Mouse (Mus musculus) liver (tissue): ENCODE data around the gene Gtpbp1.

ENCODE experiments used
- DNase-seq: peaks from one replicate; pipeline ENCODE4 v3.0.0-alpha.2; 2020; ENCODE audit warnings: mixed read lengths

Gene Gtpbp1

DNA sequence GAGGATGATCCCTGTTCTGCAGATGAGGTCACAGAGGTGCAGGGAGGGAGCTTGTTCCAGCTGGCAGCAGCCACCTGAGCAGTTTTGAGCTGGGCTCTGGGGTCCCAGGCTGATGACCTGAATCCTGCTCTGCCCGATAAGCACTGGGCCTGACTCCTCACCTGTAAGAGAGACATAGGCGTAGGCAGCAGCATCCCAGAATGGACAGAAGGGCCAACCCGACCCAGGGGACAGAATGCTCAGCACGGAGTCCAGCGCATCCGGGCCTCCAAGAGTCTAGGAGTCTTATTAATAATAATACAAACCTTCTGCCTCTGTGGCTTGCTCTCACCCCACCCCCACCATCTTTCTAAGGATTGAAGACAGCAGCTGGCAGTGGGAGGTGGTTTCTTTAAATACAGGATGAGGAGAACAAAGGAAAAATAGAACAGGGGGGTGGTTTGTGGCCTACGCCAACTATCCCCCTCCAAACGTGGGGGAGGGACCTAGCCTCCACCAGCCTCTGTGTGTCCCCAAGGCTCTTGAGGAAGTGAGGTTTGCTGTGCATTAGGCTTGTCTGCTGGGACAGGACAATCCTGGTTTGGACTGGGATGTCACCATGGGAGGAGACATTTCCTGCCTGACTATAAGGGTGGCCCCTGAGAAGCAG is 65.5 kb downstream of the Gtpbp1 start:
- no peak for DNase-seq

DNA sequence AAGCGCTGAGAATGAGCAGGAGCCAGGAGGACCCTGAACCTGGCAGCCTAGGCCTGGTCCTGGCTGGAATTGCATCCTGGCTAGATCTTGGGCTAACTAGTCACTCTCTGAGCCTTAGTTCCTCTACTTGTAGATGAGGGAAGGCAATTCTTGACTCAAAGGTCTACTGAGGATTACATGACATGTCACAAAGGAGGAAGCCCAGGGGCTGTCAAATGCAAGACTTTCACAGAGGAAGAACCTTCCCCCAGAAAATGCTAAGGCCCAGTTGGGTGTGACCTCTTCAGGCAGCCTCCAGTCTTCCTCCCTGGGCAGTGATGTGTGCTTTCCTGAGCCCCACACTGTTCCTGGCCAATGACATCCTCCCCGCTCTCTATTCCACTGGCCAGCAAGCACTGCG is 66.5 kb downstream of the Gtpbp1 start:
- no peak for DNase-seq

DNA sequence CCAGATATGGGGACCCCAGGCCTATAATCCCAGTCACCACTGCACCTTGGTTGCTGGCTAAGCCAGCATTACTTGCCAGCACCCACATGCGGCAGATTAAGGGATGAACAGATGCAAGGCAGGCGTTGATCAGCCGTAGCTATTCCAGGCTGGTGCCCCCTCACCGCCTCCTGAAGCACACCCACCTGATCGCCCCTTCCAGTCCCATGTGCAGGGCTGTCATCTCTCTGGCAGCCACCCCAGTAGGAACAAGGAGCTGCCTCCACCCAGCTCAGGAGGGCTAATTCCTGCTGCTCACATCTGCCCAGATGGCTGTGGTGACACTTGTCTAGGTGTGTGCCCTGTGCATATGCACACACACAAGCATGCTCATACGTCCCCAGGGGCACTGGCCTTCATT is 70.3 kb downstream of the Gtpbp1 start:
- no peak for DNase-seq

DNA sequence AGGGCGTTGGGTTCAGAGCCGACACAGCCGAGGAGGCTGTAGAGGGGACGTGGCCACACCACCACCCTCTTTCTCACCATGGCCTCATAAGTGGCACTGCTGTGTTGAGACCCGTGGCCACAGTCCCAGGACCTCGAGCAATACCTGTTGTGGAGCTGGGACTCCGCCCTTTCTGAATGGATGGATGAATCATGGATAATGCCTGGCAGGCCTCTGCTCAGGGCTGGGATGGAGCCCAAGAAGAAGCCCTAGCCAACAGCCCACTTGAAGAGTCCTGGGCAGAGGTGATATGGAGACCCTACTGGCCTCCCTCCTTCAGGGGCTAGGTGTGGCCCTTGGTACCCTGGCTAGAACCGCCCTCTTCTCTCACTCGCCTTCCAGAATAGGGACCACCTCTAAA is 72.4 kb downstream of the Gtpbp1 start:
- no peak for DNase-seq

DNA sequence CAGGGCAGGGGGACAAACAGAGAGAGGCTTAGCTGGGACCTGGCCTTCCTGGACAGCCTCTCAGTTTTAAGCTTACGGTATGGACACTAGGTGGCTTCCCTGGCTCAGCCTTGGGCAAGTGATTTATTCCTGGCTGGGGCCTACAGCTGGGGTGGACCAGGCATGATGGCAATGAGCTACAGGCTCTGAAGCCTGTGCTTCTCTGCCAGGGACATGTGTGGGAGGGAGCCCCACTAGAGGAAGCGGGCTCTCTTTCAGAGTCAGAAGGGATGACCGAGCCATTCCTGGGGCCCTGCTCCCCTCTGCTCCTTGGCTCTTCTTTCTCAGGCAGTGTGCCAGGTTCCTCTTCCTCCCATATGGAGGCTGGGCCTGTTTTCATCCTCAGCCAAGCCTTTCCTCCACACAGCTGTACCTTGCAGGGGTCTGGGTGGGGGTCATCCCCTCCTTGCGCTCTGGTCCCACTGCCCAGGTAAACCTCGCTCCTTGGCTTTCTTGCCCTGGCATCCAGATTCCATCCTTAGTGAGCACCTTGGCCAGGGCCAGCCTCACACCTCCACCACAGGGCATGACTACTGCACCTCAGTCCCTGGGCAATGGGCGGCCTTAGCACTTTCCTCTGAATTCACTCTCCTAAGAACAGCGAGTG is 73.1 kb downstream of the Gtpbp1 start:
- DNase-seq, result no peak

DNA sequence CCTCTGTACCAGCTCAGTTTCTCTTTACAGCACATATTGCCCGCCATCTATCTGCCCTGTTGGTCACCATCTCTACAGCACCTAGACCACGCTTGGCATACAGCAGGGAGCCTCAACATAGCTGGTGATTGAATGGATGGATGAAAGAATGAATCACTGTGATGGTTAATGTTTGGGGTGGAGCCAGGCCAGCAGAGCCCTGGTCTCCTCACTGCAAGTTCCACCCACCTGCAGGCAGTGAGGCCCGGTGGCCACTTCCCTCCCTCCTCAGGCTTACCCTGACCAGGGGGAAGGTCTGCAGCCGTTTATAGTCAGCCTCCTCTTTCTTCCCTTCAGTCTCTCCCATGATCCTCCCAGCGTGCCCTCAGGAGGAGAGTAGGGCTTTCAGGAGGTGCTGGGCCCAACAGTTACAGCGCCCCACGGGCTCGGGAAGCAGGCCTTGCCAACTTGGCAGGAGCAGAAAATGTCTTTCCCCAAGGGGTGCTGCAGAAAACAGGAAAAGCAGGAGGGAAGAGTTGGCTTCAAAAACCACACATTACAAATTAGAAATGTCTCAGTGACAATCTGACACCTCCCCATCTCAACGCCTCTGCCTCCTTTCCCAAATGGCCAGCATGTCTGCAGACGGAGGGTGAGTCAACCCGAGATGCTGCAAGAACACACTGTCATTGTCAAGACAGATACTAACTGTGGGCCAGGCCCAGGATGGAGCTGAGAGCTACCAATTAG is 74.1 kb downstream of the Gtpbp1 start:
- DNase-seq, result no peak

DNA sequence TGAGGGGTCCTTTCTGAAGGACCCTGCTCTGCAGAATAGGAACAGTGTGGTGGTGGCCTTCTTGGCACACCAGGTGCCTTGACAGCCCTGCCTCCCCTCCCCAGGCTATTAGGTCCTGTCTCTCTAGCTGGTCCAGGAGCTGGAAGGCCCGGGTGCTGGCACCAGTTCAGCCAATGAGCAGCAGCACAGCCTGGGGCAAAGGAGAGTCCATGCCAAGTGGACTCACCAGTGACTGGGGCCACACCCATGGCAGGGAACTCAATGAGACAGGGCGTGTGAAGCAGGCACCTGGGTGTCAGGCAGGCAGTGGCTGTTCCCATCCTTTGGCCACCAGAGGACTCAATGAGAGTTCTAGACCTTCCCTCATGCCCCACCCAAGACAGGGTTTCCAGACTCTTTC is 74.7 kb downstream of the Gtpbp1 start:
- DNase-seq, result no peak

DNA sequence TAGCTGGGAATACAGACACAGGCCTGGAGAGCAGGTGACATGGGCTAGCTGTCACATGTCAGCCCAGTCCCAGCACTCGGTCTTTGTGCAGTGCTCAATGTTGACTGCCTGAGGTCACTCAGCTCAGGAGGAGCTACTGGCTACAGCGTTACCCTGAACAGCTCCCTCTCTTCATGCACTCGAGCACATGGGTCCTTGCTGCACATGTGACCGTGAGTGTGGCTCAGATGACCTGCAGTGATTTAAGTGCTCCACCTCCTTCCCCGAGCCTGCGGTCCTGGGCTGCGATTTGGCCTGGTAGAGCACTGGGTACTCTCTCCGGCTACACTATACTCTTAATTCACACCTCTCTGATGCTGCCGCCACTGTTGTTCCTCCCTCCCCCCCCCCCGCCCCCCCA is 75.5 kb downstream of the Gtpbp1 start:
- no peak for DNase-seq

DNA sequence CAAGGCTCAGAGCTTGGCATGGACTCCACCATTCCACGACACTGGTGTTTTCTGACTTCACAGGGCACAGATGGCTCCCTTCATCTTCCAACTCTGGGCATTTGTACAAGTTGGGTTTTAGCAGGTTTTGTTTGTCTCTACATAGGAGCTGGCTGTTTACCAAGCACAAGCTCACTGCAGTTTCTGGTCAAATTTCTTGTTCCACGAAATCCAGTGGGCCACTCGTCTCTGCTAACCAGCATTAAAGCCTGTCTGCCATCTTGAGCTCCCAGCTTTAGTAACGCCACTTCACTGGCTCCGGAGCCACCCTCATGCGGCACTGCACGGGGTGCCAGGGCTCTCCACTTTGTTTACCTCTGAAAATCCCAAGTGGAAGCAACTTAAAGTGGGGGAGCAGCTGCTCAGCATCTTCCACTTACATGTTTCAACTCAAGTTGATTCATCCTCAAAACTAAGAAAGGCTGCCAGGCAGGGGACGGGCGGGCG is 76.0 kb downstream of the Gtpbp1 start:
- DNase-seq, result no peak

DNA sequence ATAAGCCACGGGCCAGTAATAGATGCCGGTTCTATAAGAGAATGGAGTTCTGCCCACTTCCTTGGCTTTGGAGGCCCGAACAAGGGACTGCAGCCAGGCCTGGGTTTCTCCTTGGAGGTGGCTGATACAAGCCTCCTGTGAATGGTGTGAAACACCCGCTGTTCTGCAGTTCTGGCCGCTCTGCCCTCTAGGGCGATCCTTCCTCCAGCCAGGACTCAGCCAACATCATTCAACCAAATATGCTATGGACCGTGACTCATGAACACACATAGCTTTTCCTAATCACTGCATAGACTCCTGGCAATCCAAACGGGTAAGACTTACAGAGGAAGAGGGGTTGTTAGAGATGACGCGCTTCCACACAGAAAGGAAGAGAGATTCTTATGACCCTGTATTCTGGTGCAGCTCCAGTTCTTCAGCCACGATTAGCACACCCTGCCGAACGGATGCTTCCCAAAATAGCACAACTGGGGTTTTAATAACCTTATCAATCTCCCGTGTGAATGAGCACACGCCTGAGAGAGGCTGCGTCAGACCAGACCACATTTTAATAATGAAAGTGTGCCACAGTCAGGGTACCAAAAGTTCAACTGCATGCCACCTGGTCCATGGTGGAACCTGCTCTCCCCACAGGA is 76.8 kb downstream of the Gtpbp1 start:
- DNase-seq, result no peak

DNA sequence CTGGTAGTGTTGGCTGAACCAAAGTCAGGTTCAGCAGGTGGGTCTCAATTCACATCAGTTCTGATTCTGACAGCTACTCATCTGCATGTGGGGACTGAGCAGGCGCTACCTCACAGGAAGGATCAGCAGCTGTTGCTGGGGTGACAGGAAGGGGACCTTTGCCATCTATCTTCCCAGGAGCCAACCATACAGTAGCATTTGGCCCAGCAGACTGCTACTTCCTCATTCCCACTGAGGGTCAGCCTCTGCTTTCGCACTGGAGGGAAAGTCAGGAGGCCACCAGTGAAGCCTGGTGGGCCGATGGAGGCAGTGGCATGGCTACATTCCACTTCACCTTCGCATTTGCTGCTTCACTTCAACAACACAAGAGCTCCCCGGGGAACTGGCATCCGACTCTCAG is 77.7 kb downstream of the Gtpbp1 start:
- DNase-seq, result no peak

DNA sequence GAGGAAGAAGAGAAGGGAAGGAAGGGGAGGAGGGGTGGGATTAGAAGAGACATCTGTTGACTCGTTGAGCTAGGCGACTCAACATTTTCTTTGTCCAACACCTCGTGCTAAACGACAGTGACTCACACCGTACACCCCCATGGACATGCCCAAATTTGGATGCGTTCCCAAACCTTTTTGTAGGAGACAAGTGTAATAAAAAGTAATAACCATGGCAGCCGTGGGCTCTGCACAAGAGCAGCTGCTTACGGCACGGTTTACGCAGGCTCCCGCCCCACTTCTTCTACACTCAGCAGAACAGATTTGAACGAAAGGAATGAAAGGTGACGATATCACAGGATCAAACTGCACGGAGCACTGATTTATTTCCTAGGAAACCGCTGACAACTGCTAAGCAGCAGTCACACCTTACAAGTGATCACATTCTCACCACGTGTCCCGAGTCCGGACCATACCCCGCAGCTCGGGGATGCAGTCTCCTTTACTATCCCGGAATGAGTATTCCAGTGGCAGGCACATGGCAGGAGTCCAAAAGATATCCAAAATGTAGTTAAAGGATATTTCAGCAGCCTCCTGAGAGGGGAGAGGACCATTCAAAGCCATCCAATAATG is 80.1 kb downstream of the Gtpbp1 start:
- DNase-seq, result no peak
